Comparison of ENCODE assay signal across 8 mouse cellular contexts in genomic region chr16:96159794-96160346, GRCm38 (mm10). TPM values are rescaled to one million over a fixed set of nuclear protein-coding genes. Genes with fewer than 3 reads are reported as not detected.
DNase-seq lines count a peak whose midpoint lies in the region; ATAC-seq and TF ChIP-seq lines count a peak whose summit lies in the region.

No protein-coding gene starts in this region.

- no peaks in the 10 kb centered on the region for H3K36me3 ChIP-seq in heart, embryonic 11.5 days (ENCODE audit: control insufficient read depth, insufficient read depth, low read length)
- peaks cover 6% of the 10 kb centered on the region; the same call in 1 of the 2 replicates for H3K36me3 ChIP-seq in limb, embryonic 15.5 days

- H3K27me3 ChIP-seq in heart, embryonic 11.5 days (ENCODE audit: control insufficient read depth, insufficient read depth, low read length), result no peaks in the 10 kb centered on the region
- no peaks in the 10 kb centered on the region for H3K27me3 ChIP-seq in limb, embryonic 15.5 days

- peak overlapping the region; percentile 91 for H3K9ac ChIP-seq in heart, embryonic 11.5 days (ENCODE audit: low read depth, low read length)
- H3K9ac ChIP-seq in limb, embryonic 15.5 days, result peak overlapping the region; percentile 85; the same call in 1 of the 2 replicates

- DNase-seq in heart, adult 9 months (ENCODE audit: low spot score in 2 of 2), result no peak
- DNase-seq in left cerebral cortex, postnatal 4 days, result no peak
- DNase-seq in urinary bladder, postnatal 36 days (ENCODE audit: low spot score in 2 of 2), result no peak
- no peak for DNase-seq in urinary bladder, adult 2 months (ENCODE audit: low spot score)

- H3K4me3 ChIP-seq in heart, embryonic 11.5 days (ENCODE audit: low read depth, low read length), result peak overlapping the region; percentile 60
- 0 out of 2 replicates have a peak overlapping the region, but pooled peaks have one; percentile 14 for H3K4me3 ChIP-seq in embryonic fibroblast, embryonic 13.5 days (ENCODE audit: insufficient read depth, low read length)
- H3K4me3 ChIP-seq in limb, embryonic 15.5 days, result peak overlapping the region; percentile 57

- peak overlapping the region; percentile 88 for H3K27ac ChIP-seq in heart, embryonic 11.5 days (ENCODE audit: low read depth, low read length)
- H3K27ac ChIP-seq in embryonic fibroblast, embryonic 13.5 days (ENCODE audit: insufficient read depth, low read length), result no peak overlapping the region
- H3K27ac ChIP-seq in limb, embryonic 15.5 days, result peak overlapping the region; percentile 91

- TF ChIP-seq POLR2A in embryonic fibroblast, embryonic 13.5 days (IDR thresholded peaks at IDR 0.05; ENCODE audit: low read depth, low read length), result no peak

- no peaks in the 10 kb centered on the region for H3K9me3 ChIP-seq in heart, embryonic 11.5 days (replicated peaks; ENCODE audit: control insufficient read depth, low read length)
- H3K9me3 ChIP-seq in limb, embryonic 15.5 days, result no peaks in the 10 kb centered on the region

- no peak for ATAC-seq in heart, embryonic 11.5 days (replicated peaks; ENCODE audit: insufficient number of reproducible peaks, low FRiP score, low TSS enrichment)
- ATAC-seq in CD4-positive, CD25-positive, alpha-beta regulatory T cell, adult 4 months, result peak; percentile 14
- no peak for ATAC-seq in limb, embryonic 15.5 days (ENCODE audit: insufficient number of reproducible peaks, low FRiP score, low TSS enrichment, low read depth)

- intact Hi-C loops in left cerebral cortex, postnatal 4 days (cut with DNase I), result no loop called here

- H3K4me1 ChIP-seq in heart, embryonic 11.5 days (ENCODE audit: control insufficient read depth, insufficient read depth, low read length), result peaks cover 7% of the 10 kb centered on the region; the same call in 1 of the 2 replicates
- no peaks in the 10 kb centered on the region for H3K4me1 ChIP-seq in embryonic fibroblast, embryonic 13.5 days (ENCODE audit: control insufficient read depth, insufficient read depth, low read length)
- H3K4me1 ChIP-seq in limb, embryonic 15.5 days, result peaks cover 11% of the 10 kb centered on the region

- 82% methylated on average over 20 of the region's 20 CpGs for WGBS in heart, embryonic 11.5 days (ENCODE audit: insufficient replicate concordance)
- WGBS in limb, embryonic 15.5 days, result 72% methylated on average over 20 of the region's 20 CpGs

- H3K4me2 ChIP-seq in heart, embryonic 11.5 days, result peak overlapping the region; percentile 96
- H3K4me2 ChIP-seq in limb, embryonic 15.5 days, result peak overlapping the region; percentile 96

- no peak for TF ChIP-seq CTCF in embryonic fibroblast, embryonic 13.5 days (IDR thresholded peaks at IDR 0.05; ENCODE audit: borderline replicate concordance, insufficient read depth, low read length)

RNA-seq across cellular contexts. Expression of gene Wrb, which starts 14.7 kb away (rescaled TPM):
- 84.1 and 96.5 TPM in 2 replicates for polyA plus RNA-seq in heart, embryonic 11.5 days (2014; fragmentation: Nextera tagmentation; extraction: Ambion mirVana)
- 10 to 100 TPM; 19.1 to 21.4 TPM for polyA plus RNA-seq in CD4-positive, CD25-positive, alpha-beta regulatory T cell, adult 4 months (2017; shearing (Covaris generic))
- polyA plus RNA-seq in embryonic fibroblast, embryonic 13.5 days (2011; ENCODE audit: insufficient read length, low read depth, missing spikeins), result 28.5 and 35.2 TPM in 2 replicates
- 47.2 and 49.1 TPM in 2 replicates for polyA plus RNA-seq in limb, embryonic 15.5 days (2015; fragmentation: Nextera tagmentation; extraction: Ambion mirVana)
- total RNA-seq in left cerebral cortex, postnatal 4 days (2021), result 100 to 1,000 TPM in 1 of 2 experiments, 10 to 100 TPM in 1; 93.0 to 117 TPM
- polyA plus RNA-seq in urinary bladder, adult 2 months (2012; rRNA removed), result 38.2 and 51.0 TPM in 2 replicates

RNA-seq across cellular contexts. Expression of gene Lca5l, which starts 32.2 kb away (rescaled TPM):
- polyA plus RNA-seq in heart, embryonic 11.5 days (2014; fragmentation: Nextera tagmentation; extraction: Ambion mirVana), result 1.5 and 1.6 TPM in 2 replicates
- not detected for polyA plus RNA-seq in CD4-positive, CD25-positive, alpha-beta regulatory T cell, adult 4 months (2017; shearing (Covaris generic))
- 1.1 and 1.4 TPM in 2 replicates for polyA plus RNA-seq in embryonic fibroblast, embryonic 13.5 days (2011; ENCODE audit: insufficient read length, low read depth, missing spikeins)
- polyA plus RNA-seq in limb, embryonic 15.5 days (2015; fragmentation: Nextera tagmentation; extraction: Ambion mirVana), result 1.2 and 1.6 TPM in 2 replicates
- 1 to 10 TPM; 1.7 to 2.0 TPM for total RNA-seq in left cerebral cortex, postnatal 4 days (2021)
- polyA plus RNA-seq in urinary bladder, adult 2 months (2012; rRNA removed), result 1.1 and 2.0 TPM in 2 replicates

RNA-seq across cellular contexts. Expression of gene Hmgn1, which starts 32.3 kb away (rescaled TPM):
- polyA plus RNA-seq in heart, embryonic 11.5 days (2014; fragmentation: Nextera tagmentation; extraction: Ambion mirVana), result 543 and 564 TPM in 2 replicates
- 10 to 100 TPM; 62.4 to 79.5 TPM for polyA plus RNA-seq in CD4-positive, CD25-positive, alpha-beta regulatory T cell, adult 4 months (2017; shearing (Covaris generic))
- polyA plus RNA-seq in embryonic fibroblast, embryonic 13.5 days (2011; ENCODE audit: insufficient read length, low read depth, missing spikeins), result 261 and 299 TPM in 2 replicates
- polyA plus RNA-seq in limb, embryonic 15.5 days (2015; fragmentation: Nextera tagmentation; extraction: Ambion mirVana), result 553 and 582 TPM in 2 replicates
- 100 to 1,000 TPM; 102 to 103 TPM for total RNA-seq in left cerebral cortex, postnatal 4 days (2021)
- 178 and 181 TPM in 2 replicates for polyA plus RNA-seq in urinary bladder, adult 2 months (2012; rRNA removed)

RNA-seq across cellular contexts. Expression of gene Sh3bgr, which starts 40.4 kb away (rescaled TPM):
- polyA plus RNA-seq in heart, embryonic 11.5 days (2014; fragmentation: Nextera tagmentation; extraction: Ambion mirVana), result 664 and 687 TPM in 2 replicates
- not detected for polyA plus RNA-seq in CD4-positive, CD25-positive, alpha-beta regulatory T cell, adult 4 months (2017; shearing (Covaris generic))
- 6.3 and 6.9 TPM in 2 replicates for polyA plus RNA-seq in embryonic fibroblast, embryonic 13.5 days (2011; ENCODE audit: insufficient read length, low read depth, missing spikeins)
- polyA plus RNA-seq in limb, embryonic 15.5 days (2015; fragmentation: Nextera tagmentation; extraction: Ambion mirVana), result 13.6 and 41.0 TPM in 2 replicates
- total RNA-seq in left cerebral cortex, postnatal 4 days (2021), result 1 to 10 TPM; 1.9 to 3.3 TPM
- 199 and 332 TPM in 2 replicates for polyA plus RNA-seq in urinary bladder, adult 2 months (2012; rRNA removed)
